Comparison of ENCODE assay signal across 8 mouse cellular contexts in the genomic region with DNA sequence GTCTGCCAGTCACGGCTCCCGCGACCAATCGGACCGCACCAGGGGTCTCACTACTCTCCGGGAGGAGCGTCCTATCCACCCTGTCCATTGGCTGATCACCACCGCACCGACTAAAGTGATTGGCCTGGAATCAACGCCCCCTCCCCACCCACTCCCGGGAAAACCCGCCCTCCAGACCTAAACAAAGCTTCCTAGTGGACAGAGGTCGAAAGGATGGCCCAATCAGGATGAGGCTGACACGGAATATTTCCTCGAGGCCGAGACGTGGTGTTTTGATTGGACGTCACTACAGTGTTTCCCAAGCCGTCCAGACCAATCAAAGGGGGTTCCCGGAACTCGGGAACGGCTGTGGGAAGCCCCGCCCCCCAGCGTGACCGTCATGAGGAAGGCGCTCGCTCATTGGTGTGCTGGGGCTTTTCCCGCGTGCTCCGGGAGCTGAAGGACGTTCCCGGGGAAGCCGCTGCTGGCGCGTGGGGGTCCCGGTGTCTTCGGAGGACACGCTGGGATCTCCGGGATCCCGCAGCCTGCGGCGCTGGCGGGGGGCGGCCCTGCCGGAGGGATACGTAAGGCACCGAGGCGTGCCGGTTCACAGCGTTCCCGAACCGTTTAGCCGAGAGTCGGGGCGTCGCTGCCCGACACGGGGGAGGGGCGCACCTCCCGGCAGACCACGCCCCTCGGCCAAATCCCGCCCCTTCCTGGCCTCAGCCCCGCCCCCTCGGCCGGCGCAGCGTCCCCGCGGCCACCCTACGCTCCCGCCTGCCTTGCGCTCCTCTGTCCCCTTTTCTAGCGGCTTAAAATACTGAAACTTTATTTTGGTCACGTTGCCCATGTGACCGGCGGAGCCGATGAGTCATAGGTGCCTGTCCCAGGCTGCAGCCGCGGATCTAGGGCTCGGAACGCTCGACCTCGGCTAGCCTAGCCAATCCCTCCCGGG. TPM values are rescaled to one million over a fixed set of nuclear protein-coding genes. Genes with fewer than 3 reads are reported as not detected.
A peak's percentile ranks its signal among the peaks of the same experiment; 100 is the strongest.
DNase-seq lines count a peak whose midpoint lies in the region; ATAC-seq lines count a peak whose summit lies in the region.

TSS of gene Camta1 (minus strand) at position 71 of the 934 bp plus-strand sequence.

- ATAC-seq in inflammation-experienced regulatory T-cells, adult 6 months, result peak; percentile 84
- ATAC-seq in megakaryocyte-erythroid progenitor cell, adult 5-6 weeks (replicated peaks; ENCODE audit: low FRiP score, low TSS enrichment, poor library complexity, severe bottlenecking), result peak; percentile 86

- peak; percentile 100 for DNase-seq in adrenal gland, adult (ENCODE audit: inconsistent age in 2 of 2, low spot score in 1 of 2)
- DNase-seq in embryo, embryonic 10.5 days (ENCODE audit: low spot score), result peak; percentile 100
- peak; percentile 100 for DNase-seq in gastrocnemius, postnatal 14 days
- DNase-seq in left cerebral cortex, postnatal 10 days (ENCODE audit: extremely low spot score in 1 of 2, low spot score in 2 of 2), result peak; percentile 100
- peak; percentile 99 for DNase-seq in right cerebral cortex, postnatal 25 days
- peak; percentile 98 to 99 for DNase-seq in urinary bladder, postnatal 4 days (ENCODE audit: low spot score in 2 of 2)

- intact Hi-C loops in gastrocnemius, postnatal 14 days (cut with DNase I; ENCODE audit: low total_unique reads), result loop anchor here (10.0 kb wide), 1 partner anchor 63 kb away; no protein-coding TSS in a partner anchor
- intact Hi-C loops in left cerebral cortex, postnatal 10 days (cut with DNase I), result no loop called here

RNA-seq across cellular contexts. Expression of gene Camta1, which starts in this region (rescaled TPM):
- 10 to 100 TPM; 66.1 to 84.1 TPM for total RNA-seq in gastrocnemius, postnatal 14 days (2021)
- 10 to 100 TPM; 39.6 to 58.9 (median 48.7) TPM for polyA plus RNA-seq in inflammation-experienced regulatory T-cells, adult 6 months (2017; shearing (Covaris generic))
- total RNA-seq in left cerebral cortex, postnatal 10 days (2021), result 100 to 1,000 TPM; 200 to 223 TPM
- total RNA-seq in megakaryocyte-erythroid progenitor cell, adult 5-6 weeks (2014; fragmentation: Nextera tagmentation), result 68.4 and 92.8 TPM in 2 replicates
- total RNA-seq in megakaryocyte-erythroid progenitor cell, adult 5-6 weeks (2017), result 23.0 and 52.1 TPM in 2 replicates

Comparison
In these comparisons a context has a peak if more than half of its experiments do, and no peak if none do; other contexts are left out.
1. Peak in every context shown above with its lines: DNase-seq and ATAC-seq.